Mouse (Mus musculus) heart, embryonic 13.5 days (tissue): ENCODE data around the gene Prkd2. TPM values are rescaled to one million over a fixed set of nuclear protein-coding genes. Genes with fewer than 3 reads are reported as not detected.

Experiments
- ATAC-seq: fragments of 200-750 bp; cut with Nextera tagmentation; 2 replicates; pipeline ENCODE4 v1.8.0; 2017; ENCODE audit warnings: moderate TSS enrichment; ENCODE audit not compliant: insufficient number of reproducible peaks, low FRiP score, low TSS enrichment; ENCODE audit errors: extremely low read depth
- H3K27ac ChIP-seq: fragments of 300-500 bp; sonication (generic); replicated peaks from 2 replicates; pipeline ENCODE4 v1.5.1; 2015; ENCODE audit warnings: moderate library complexity, mild to moderate bottlenecking, inconsistent platforms
- H3K27me3 ChIP-seq: fragments of 300-500 bp; sonication (generic); replicated peaks from 2 replicates; pipeline ENCODE4 v1.6.1; 2015; ENCODE audit warnings: mild to moderate bottlenecking, inconsistent platforms
- H3K36me3 ChIP-seq: fragments of 300-500 bp; sonication (generic); 2 replicates; pipeline ENCODE4 v1.6.1; 2015; ENCODE audit warnings: mild to moderate bottlenecking, inconsistent platforms
- H3K4me1 ChIP-seq: fragments of 300-500 bp; sonication (generic); 2 replicates; pipeline ENCODE4 v1.6.1; 2015; ENCODE audit warnings: inconsistent platforms
- H3K4me2 ChIP-seq: fragments of 300-500 bp; sonication (generic); 2 replicates; pipeline ENCODE4 v1.6.1; 2015; ENCODE audit warnings: inconsistent platforms, mild to moderate bottlenecking, moderate library complexity
- H3K4me3 ChIP-seq: fragments of 300-500 bp; sonication (generic); 2 replicates; pipeline ENCODE4 v1.5.1; 2015; ENCODE audit warnings: moderate library complexity, mild to moderate bottlenecking, inconsistent platforms
- H3K9ac ChIP-seq: fragments of 300-500 bp; sonication (generic); 2 replicates; pipeline ENCODE4 v1.6.1; 2015; ENCODE audit warnings: inconsistent platforms, mild to moderate bottlenecking, moderate library complexity
- H3K9me3 ChIP-seq: fragments of 300-500 bp; sonication (generic); 2 replicates; pipeline ENCODE4 v1.6.1; 2016; ENCODE audit warnings: inconsistent platforms
- WGBS: fragments of 180-500 bp; shearing (Covaris S2); methylation state at CpG from one replicate; pipeline ENCODE4 v1.1.7; 2015; ENCODE audit warnings: mixed read lengths; 5-methylcytosine and 5-hydroxymethylcytosine counted together
- polyA plus RNA-seq: library from polyadenylated mRNA; unstranded; fragments of >200 nt; fragmentation: Nextera tagmentation; extraction: Ambion mirVana; gene quantifications from 2 replicates; pipeline ENCODE4 v1.2.1, GENCODE M21; 2015

Prkd2 gene
- polyA plus RNA-seq, 1 experiment from 2014 or later, result 9.6 TPM

GRCm38 (mm10) chr7:16827274-16827673 lies 15.4 kb upstream of the Prkd2 start:
- H3K36me3 ChIP-seq, result peaks cover 97% of the 10 kb centered on the region

GRCm38 (mm10) chr7:16830449-16830848 lies 12.3 kb upstream of the Prkd2 start:
- Histone ChIP-seq H3K4me1 (peaks cover 17% of the 10 kb centered on the region), H3K36me3 (peaks cover 100% of the 10 kb centered on the region), H3K4me3 (no peak overlapping the region), H3K27ac (no peak overlapping the region), H3K9ac (no peak overlapping the region), H3K9me3 (no peaks in the 10 kb centered on the region), H3K27me3 (no peaks in the 10 kb centered on the region), H3K4me2 (no peak overlapping the region)
- no peak for ATAC-seq
- 80% methylated on average over 9 of the region's 9 CpGs for WGBS

More at GRCm38 (mm10) chr7:16827274-16827673, 15.4 kb upstream of the Prkd2 start:
- Histone ChIP-seq H3K9me3 (no peaks in the 10 kb centered on the region), H3K4me1 (peaks cover 40% of the 10 kb centered on the region), H3K27ac (no peak overlapping the region), H3K4me2 (no peak overlapping the region), H3K9ac (0 out of 2 replicates have a peak overlapping the region, but pooled peaks have one; percentile 37), H3K27me3 (no peaks in the 10 kb centered on the region), H3K4me3 (no peak overlapping the region)
- no peak for ATAC-seq
- WGBS, result 75% methylated on average over 4 of the region's 4 CpGs

GRCm38 (mm10) chr7:16837916-16838803 lies 4.5 kb upstream of the Prkd2 start:
- Histone ChIP-seq H3K4me3 (no peak overlapping the region), H3K27ac (no peak overlapping the region), H3K4me1 (peaks cover 14% of the 10 kb centered on the region), H3K9me3 (no peaks in the 10 kb centered on the region), H3K27me3 (no peaks in the 10 kb centered on the region), H3K9ac (no peak overlapping the region), H3K36me3 (peaks cover 82% of the 10 kb centered on the region), H3K4me2 (no peak overlapping the region)
- WGBS, result 91% methylated on average over 18 of the region's 18 CpGs
- no peak for ATAC-seq

GRCm38 (mm10) chr7:16838804-16839426 lies 3.8 kb upstream of the Prkd2 start:
- H3K36me3 ChIP-seq, result peaks cover 75% of the 10 kb centered on the region
- H3K9ac ChIP-seq, result no peak overlapping the region

GRCm38 (mm10) chr7:16839427-16840108 lies 3.1 kb upstream of the Prkd2 start:
- peaks cover 68% of the 10 kb centered on the region for H3K36me3 ChIP-seq
- H3K4me2 ChIP-seq, result no peak overlapping the region
- H3K4me1 ChIP-seq, result peaks cover 28% of the 10 kb centered on the region
- H3K27me3 ChIP-seq, result no peaks in the 10 kb centered on the region
- H3K27ac ChIP-seq, result no peak overlapping the region
- no peak overlapping the region for H3K9ac ChIP-seq
- no peak for ATAC-seq
- no peak overlapping the region for H3K4me3 ChIP-seq
- WGBS, result 88% methylated on average over 12 of the region's 12 CpGs
- no peaks in the 10 kb centered on the region for H3K9me3 ChIP-seq

More at GRCm38 (mm10) chr7:16838804-16839426, 3.8 kb upstream of the Prkd2 start:
- ATAC-seq, result no peak
- Histone ChIP-seq H3K4me2 (no peak overlapping the region), H3K27ac (no peak overlapping the region), H3K9me3 (no peaks in the 10 kb centered on the region), H3K4me3 (no peak overlapping the region), H3K27me3 (no peaks in the 10 kb centered on the region), H3K4me1 (peaks cover 21% of the 10 kb centered on the region)
- WGBS, result 80% methylated on average over 6 of the region's 6 CpGs

GRCm38 (mm10) chr7:16840109-16840491 lies 2.6 kb upstream of the Prkd2 start:
- Histone ChIP-seq H3K27me3 (no peaks in the 10 kb centered on the region), H3K27ac (no peak overlapping the region), H3K9me3 (no peaks in the 10 kb centered on the region), H3K9ac (no peak overlapping the region), H3K4me2 (no peak overlapping the region), H3K36me3 (peaks cover 63% of the 10 kb centered on the region), H3K4me3 (no peak overlapping the region), H3K4me1 (peaks cover 33% of the 10 kb centered on the region)
- 82% methylated on average over 2 of the region's 2 CpGs for WGBS
- ATAC-seq, result no peak

GRCm38 (mm10) chr7:16841078-16841477 lies 1.6 kb upstream of the Prkd2 start:
- Histone ChIP-seq H3K4me3 (no peak overlapping the region), H3K4me2 (no peak overlapping the region), H3K4me1 (peaks cover 43% of the 10 kb centered on the region), H3K36me3 (peaks cover 59% of the 10 kb centered on the region), H3K27ac (peak overlapping the region; percentile 88), H3K9ac (peak overlapping the region; percentile 94; the same call in 1 of the 2 replicates), H3K9me3 (no peaks in the 10 kb centered on the region), H3K27me3 (no peaks in the 10 kb centered on the region)
- WGBS, result 68% methylated on average over 4 of the region's 4 CpGs
- no peak for ATAC-seq

GRCm38 (mm10) chr7:16841561-16842560 lies 841 bp upstream of the Prkd2 start:
- peak overlapping the region; percentile 94 for H3K9ac ChIP-seq
- no peak for ATAC-seq
- WGBS, result 36% methylated on average over 11 of the region's 11 CpGs
- H3K9me3 ChIP-seq, result no peaks in the 10 kb centered on the region
- peak overlapping the region; percentile 76 for H3K4me3 ChIP-seq
- peak overlapping the region; percentile 88 for H3K27ac ChIP-seq
- H3K4me1 ChIP-seq, result peaks cover 43% of the 10 kb centered on the region
- H3K27me3 ChIP-seq, result no peaks in the 10 kb centered on the region
- peaks cover 61% of the 10 kb centered on the region for H3K36me3 ChIP-seq
- H3K4me2 ChIP-seq, result peak overlapping the region; percentile 99

- H3K4me3 ChIP-seq, result peak overlapping the region; percentile 76
- ATAC-seq, result no peak
- peaks cover 58% of the 10 kb centered on the region for H3K36me3 ChIP-seq
- H3K4me1 ChIP-seq, result peaks cover 43% of the 10 kb centered on the region
- 2% methylated on average over 33 of the region's 33 CpGs for WGBS
- peak overlapping the region; percentile 94 for H3K9ac ChIP-seq
- H3K27ac ChIP-seq, result peak overlapping the region; percentile 88
- no peaks in the 10 kb centered on the region for H3K27me3 ChIP-seq
- H3K9me3 ChIP-seq, result no peaks in the 10 kb centered on the region
- peak overlapping the region; percentile 99 for H3K4me2 ChIP-seq
Observed at GRCm38 (mm10) chr7:16843441-16844171, 904 bp downstream of the Prkd2 start.

GRCm38 (mm10) chr7:16844696-16845071 lies 2.0 kb downstream of the Prkd2 start:
- ATAC-seq, result no peak
- H3K36me3 ChIP-seq, result peaks cover 58% of the 10 kb centered on the region
- peak overlapping the region; percentile 88 for H3K27ac ChIP-seq
- 40% methylated on average over 3 of the region's 3 CpGs for WGBS
- H3K4me1 ChIP-seq, result peaks cover 43% of the 10 kb centered on the region
- H3K4me2 ChIP-seq, result peak overlapping the region; percentile 99
- no peaks in the 10 kb centered on the region for H3K9me3 ChIP-seq
- no peaks in the 10 kb centered on the region for H3K27me3 ChIP-seq
- peak overlapping the region; percentile 94 for H3K9ac ChIP-seq
- H3K4me3 ChIP-seq, result peak overlapping the region; percentile 76
